Mouse (Mus musculus) telencephalon, adult 2 months (tissue): Measurements from ENCODE around the gene Lrrc73.

ENCODE experiments used
- DNase-seq: peaks from one replicate; pipeline ENCODE4 v3.0.0-alpha.2; 2011; ENCODE audit warnings: low read depth, low spot score

Gene Lrrc73

GRCm38 (mm10) chr17:46253452-46254084 is at the start of gene Lrrc73:
Gene Lrrc73 (plus strand): TSS chr17:46253531.
- peak; percentile 85 for DNase-seq

- no peak for DNase-seq
Measured at GRCm38 (mm10) chr17:46206676-46207075, 46.7 kb upstream of the Lrrc73 start.

- no peak for DNase-seq
Measured at GRCm38 (mm10) chr17:46210550-46210949, 42.8 kb upstream of the Lrrc73 start.

- DNase-seq = no peak
Measured at GRCm38 (mm10) chr17:46221601-46222000, 31.7 kb upstream of the Lrrc73 start.

- no peak for DNase-seq
Measured at GRCm38 (mm10) chr17:46227576-46227975, 25.8 kb upstream of the Lrrc73 start.

- no peak for DNase-seq
Measured at GRCm38 (mm10) chr17:46236067-46236466, 17.3 kb upstream of the Lrrc73 start.

GRCm38 (mm10) chr17:46237079-46237478 is 16.3 kb upstream of the Lrrc73 start:
- DNase-seq = no peak

- no peak for DNase-seq
Measured at GRCm38 (mm10) chr17:46237480-46237879, 15.9 kb upstream of the Lrrc73 start.

GRCm38 (mm10) chr17:46239516-46240114 is 13.7 kb upstream of the Lrrc73 start:
- DNase-seq = no peak

GRCm38 (mm10) chr17:46241471-46241870 is 11.9 kb upstream of the Lrrc73 start:
- no peak for DNase-seq

- DNase-seq = no peak
Measured at GRCm38 (mm10) chr17:46242274-46242673, 11.1 kb upstream of the Lrrc73 start.

GRCm38 (mm10) chr17:46242993-46243392 is 10.3 kb upstream of the Lrrc73 start:
- DNase-seq = no peak

- DNase-seq = no peak
Measured at GRCm38 (mm10) chr17:46243624-46244023, 9.7 kb upstream of the Lrrc73 start.

GRCm38 (mm10) chr17:46244579-46244978 is 8.8 kb upstream of the Lrrc73 start:
- no peak for DNase-seq

- DNase-seq = peak; percentile 92
Measured at GRCm38 (mm10) chr17:46247512-46248188, 5.7 kb upstream of the Lrrc73 start, which contains the start of the genes Polr1c and Yipf3. Gene Polr1c (minus strand): TSS chr17:46248054. Gene Yipf3 (plus strand): TSS chr17:46248080.

- no peak for DNase-seq
Measured at GRCm38 (mm10) chr17:46248189-46248522, 5.2 kb upstream of the Lrrc73 start.

GRCm38 (mm10) chr17:46251174-46251573 is 2.2 kb upstream of the Lrrc73 start:
- no peak for DNase-seq

GRCm38 (mm10) chr17:46252571-46253451 is 520 bp upstream of the Lrrc73 start:
- DNase-seq = no peak

GRCm38 (mm10) chr17:46254106-46254505 is 775 bp downstream of the Lrrc73 start:
- no peak for DNase-seq

- no peak for DNase-seq
Measured at GRCm38 (mm10) chr17:46255147-46255546, 1.8 kb downstream of the Lrrc73 start.

- DNase-seq = no peak
Measured at GRCm38 (mm10) chr17:46258279-46259053, 5.1 kb downstream of the Lrrc73 start.
